Mouse (Mus musculus) neural tube, embryonic 12.5 days (tissue): ENCODE measurements at regions not wholly inside any gene's neighbourhood (a gene's known extent, or its start where the extent isn't known, plus 50 kb on each side); places are given as distances from the start of the nearest gene placed in this dataset.

Experiments
- ATAC-seq: fragments of 200-750 bp; cut with Nextera tagmentation; 2 replicates; pipeline ENCODE4 v1.8.0; 2017; ENCODE audit warnings: low read depth, mild to moderate bottlenecking, moderate TSS enrichment, moderate library complexity; ENCODE audit not compliant: low FRiP score
- H3K27ac ChIP-seq: fragments of 300-500 bp; sonication (generic); 2 replicates; pipeline ENCODE4 v1.5.1; 2016
- H3K27me3 ChIP-seq: fragments of 300-500 bp; sonication (generic); replicated peaks from 2 replicates; pipeline ENCODE4 v1.6.1; 2016; ENCODE audit warnings: mild to moderate bottlenecking
- H3K36me3 ChIP-seq: fragments of 300-500 bp; sonication (generic); 2 replicates; pipeline ENCODE4 v1.6.1; 2016; ENCODE audit warnings: mild to moderate bottlenecking
- H3K4me1 ChIP-seq: fragments of 300-500 bp; sonication (generic); 2 replicates; pipeline ENCODE4 v1.6.1; 2016
- H3K4me2 ChIP-seq: fragments of 300-500 bp; sonication (generic); replicated peaks from 2 replicates; pipeline ENCODE4 v1.6.1; 2016; ENCODE audit warnings: mild to moderate bottlenecking
- H3K4me3 ChIP-seq: fragments of 300-500 bp; sonication (generic); 2 replicates; pipeline ENCODE4 v1.5.1; 2016
- H3K9ac ChIP-seq: fragments of 300-500 bp; sonication (generic); 2 replicates; pipeline ENCODE4 v1.6.1; 2016; ENCODE audit warnings: mild to moderate bottlenecking
- H3K9me3 ChIP-seq: fragments of 300-500 bp; sonication (generic); 2 replicates; pipeline ENCODE4 v1.6.1; 2016; ENCODE audit warnings: mild to moderate bottlenecking
- WGBS: fragments of 180-500 bp; shearing (Covaris S2); methylation state at CpG from one replicate; pipeline ENCODE4 v1.1.7; 2016; 5-methylcytosine and 5-hydroxymethylcytosine counted together

DNA sequence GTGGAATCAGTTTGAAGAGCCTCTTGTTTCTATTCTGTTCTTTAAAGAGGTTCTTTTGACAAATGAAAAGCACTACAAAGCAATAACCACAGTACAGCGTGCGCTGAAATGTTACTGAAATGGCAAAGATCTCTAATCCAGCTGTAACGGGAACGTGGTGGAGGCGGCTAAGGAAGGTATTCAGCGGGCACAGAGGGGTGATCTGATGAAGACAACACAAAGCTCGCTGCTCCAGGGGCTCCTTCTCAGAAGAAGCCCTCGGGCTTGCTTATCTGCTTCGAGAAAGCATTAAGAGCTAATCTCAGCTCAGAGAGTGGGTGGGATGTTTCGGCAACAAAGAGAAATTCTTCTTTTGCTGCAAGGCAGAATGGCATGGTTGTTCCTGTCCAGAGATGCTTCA lies 258.2 kb upstream of the Arrdc4 start:
- 88% methylated on average over 10 of the region's 10 CpGs for WGBS
- H3K4me3 ChIP-seq: no peak overlapping the region
- no peaks in the 10 kb centered on the region for H3K36me3 ChIP-seq
- no peaks in the 10 kb centered on the region for H3K9me3 ChIP-seq
- no peak overlapping the region for H3K9ac ChIP-seq
- no peak overlapping the region for H3K4me2 ChIP-seq
- no peak for ATAC-seq
- H3K4me1 ChIP-seq: no peaks in the 10 kb centered on the region
- no peak overlapping the region for H3K27ac ChIP-seq
- H3K27me3 ChIP-seq: no peaks in the 10 kb centered on the region

DNA sequence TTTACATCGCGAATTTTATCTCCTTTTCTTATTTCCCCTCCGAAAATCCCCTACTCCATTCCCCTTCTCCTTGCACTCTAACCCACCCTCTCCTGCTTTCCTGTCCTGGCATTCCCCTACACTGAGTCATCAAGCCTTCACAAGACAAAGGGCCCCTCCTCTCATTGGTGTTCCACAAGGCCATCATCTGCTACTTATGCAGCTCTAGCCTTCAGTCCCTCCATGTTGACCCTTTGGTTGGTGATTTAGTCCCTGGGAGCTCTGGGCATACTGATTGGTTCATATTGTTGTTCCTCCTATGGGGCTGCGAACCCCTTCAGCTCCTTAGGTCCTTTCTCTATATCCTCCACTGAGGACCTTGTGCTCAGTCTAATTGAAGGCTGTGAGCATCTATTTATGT lies 239.0 kb upstream of the Arrdc4 start:
- 87% methylated on average over 4 of the region's 4 CpGs for WGBS
- no peak overlapping the region for H3K9ac ChIP-seq
- H3K9me3 ChIP-seq: no peaks in the 10 kb centered on the region
- H3K4me3 ChIP-seq: no peak overlapping the region
- no peak for ATAC-seq
- H3K4me1 ChIP-seq: no peaks in the 10 kb centered on the region
- no peak overlapping the region for H3K27ac ChIP-seq
- H3K4me2 ChIP-seq: no peak overlapping the region
- H3K27me3 ChIP-seq: no peaks in the 10 kb centered on the region
- H3K36me3 ChIP-seq: no peaks in the 10 kb centered on the region

GRCm38 (mm10) chr7:68983937-68984336 lies 234.9 kb upstream of the Arrdc4 start:
- H3K9me3 ChIP-seq: no peaks in the 10 kb centered on the region
- ATAC-seq: no peak

GRCm38 (mm10) chr7:68982914-68983502 lies 234.0 kb upstream of the Arrdc4 start:
- H3K36me3 ChIP-seq: no peaks in the 10 kb centered on the region
- H3K27ac ChIP-seq: no peak overlapping the region
- H3K9ac ChIP-seq: no peak overlapping the region
- H3K4me1 ChIP-seq: no peaks in the 10 kb centered on the region
- WGBS: 76% methylated on average over 10 of the region's 10 CpGs
- H3K4me2 ChIP-seq: no peak overlapping the region
- no peaks in the 10 kb centered on the region for H3K27me3 ChIP-seq
- no peak overlapping the region for H3K4me3 ChIP-seq
- no peak for ATAC-seq
- H3K9me3 ChIP-seq: no peaks in the 10 kb centered on the region

More at GRCm38 (mm10) chr7:68983937-68984336, 234.9 kb upstream of the Arrdc4 start:
- Histone ChIP-seq H3K9ac (no peak overlapping the region), H3K4me3 (no peak overlapping the region), H3K4me2 (no peak overlapping the region), H3K4me1 (no peaks in the 10 kb centered on the region), H3K27me3 (no peaks in the 10 kb centered on the region), H3K27ac (no peak overlapping the region), H3K36me3 (no peaks in the 10 kb centered on the region)
- 39% methylated on average over 1 of the region's 1 CpGs for WGBS

- WGBS: 46% methylated on average over 4 of the region's 4 CpGs
- no peak overlapping the region for H3K27ac ChIP-seq
- H3K36me3 ChIP-seq: no peaks in the 10 kb centered on the region
- no peaks in the 10 kb centered on the region for H3K9me3 ChIP-seq
- H3K9ac ChIP-seq: no peak overlapping the region
- H3K4me2 ChIP-seq: no peak overlapping the region
- H3K4me3 ChIP-seq: no peak overlapping the region
- no peaks in the 10 kb centered on the region for H3K4me1 ChIP-seq
- H3K27me3 ChIP-seq: no peaks in the 10 kb centered on the region
- no peak for ATAC-seq
Observed at GRCm38 (mm10) chr7:68978576-68978975, 229.5 kb upstream of the Arrdc4 start.

- no peak overlapping the region for H3K4me2 ChIP-seq
- ATAC-seq: no peak
- H3K4me3 ChIP-seq: no peak overlapping the region
- H3K9me3 ChIP-seq: no peaks in the 10 kb centered on the region
- H3K9ac ChIP-seq: no peak overlapping the region
- no peak overlapping the region for H3K27ac ChIP-seq
- H3K36me3 ChIP-seq: no peaks in the 10 kb centered on the region
- 66% methylated on average over 7 of the region's 7 CpGs for WGBS
- H3K4me1 ChIP-seq: no peaks in the 10 kb centered on the region
- H3K27me3 ChIP-seq: no peaks in the 10 kb centered on the region
Observed at GRCm38 (mm10) chr7:68976813-68977752, 228.0 kb upstream of the Arrdc4 start.

DNA sequence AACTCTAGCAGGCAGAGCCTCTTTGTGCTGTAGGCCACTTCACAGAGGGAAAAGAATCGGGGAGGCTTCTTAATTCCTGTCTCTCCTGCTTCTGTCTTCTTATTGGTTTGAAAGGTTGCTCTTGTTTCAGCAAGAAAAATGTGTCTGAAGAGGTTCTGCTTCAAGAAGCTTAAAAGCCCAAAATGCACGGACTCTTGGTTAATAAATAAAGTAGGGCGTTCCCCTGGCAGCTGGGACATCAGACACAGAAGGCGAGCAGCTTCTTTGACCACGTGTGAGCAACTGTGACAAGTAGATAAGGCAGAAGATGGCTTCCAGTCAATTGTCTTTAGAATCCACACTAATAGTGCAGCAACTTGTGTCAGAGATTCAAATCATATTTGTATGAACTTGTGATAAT lies 226.9 kb upstream of the Arrdc4 start:
- Histone ChIP-seq H3K4me3 (no peak overlapping the region), H3K27me3 (no peaks in the 10 kb centered on the region), H3K36me3 (no peaks in the 10 kb centered on the region), H3K9me3 (no peaks in the 10 kb centered on the region), H3K4me1 (no peaks in the 10 kb centered on the region), H3K27ac (no peak overlapping the region), H3K9ac (no peak overlapping the region), H3K4me2 (no peak overlapping the region)
- WGBS: 62% methylated on average over 5 of the region's 5 CpGs
- no peak for ATAC-seq

DNA sequence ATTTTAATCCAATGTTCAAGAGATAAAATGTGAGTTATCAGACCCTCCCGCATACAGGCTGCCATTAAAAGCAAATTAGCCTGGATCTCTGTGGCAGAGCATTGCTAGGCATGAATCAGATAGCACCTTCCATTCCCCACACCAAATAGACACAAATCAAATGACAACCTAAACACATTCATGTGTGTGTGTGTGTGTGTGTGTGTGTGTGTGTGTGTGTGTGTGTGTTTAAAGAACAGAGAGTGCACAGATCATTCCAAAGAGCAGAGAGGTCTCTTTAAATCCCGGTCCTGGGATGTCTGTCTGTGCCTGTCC lies 226.5 kb upstream of the Arrdc4 start:
- Histone ChIP-seq H3K27ac (no peak overlapping the region), H3K4me1 (no peaks in the 10 kb centered on the region), H3K4me3 (no peak overlapping the region), H3K27me3 (no peaks in the 10 kb centered on the region), H3K4me2 (no peak overlapping the region), H3K9me3 (no peaks in the 10 kb centered on the region), H3K36me3 (no peaks in the 10 kb centered on the region), H3K9ac (no peak overlapping the region)
- WGBS: 87% methylated on average over 2 of the region's 2 CpGs
- ATAC-seq: no peak

DNA sequence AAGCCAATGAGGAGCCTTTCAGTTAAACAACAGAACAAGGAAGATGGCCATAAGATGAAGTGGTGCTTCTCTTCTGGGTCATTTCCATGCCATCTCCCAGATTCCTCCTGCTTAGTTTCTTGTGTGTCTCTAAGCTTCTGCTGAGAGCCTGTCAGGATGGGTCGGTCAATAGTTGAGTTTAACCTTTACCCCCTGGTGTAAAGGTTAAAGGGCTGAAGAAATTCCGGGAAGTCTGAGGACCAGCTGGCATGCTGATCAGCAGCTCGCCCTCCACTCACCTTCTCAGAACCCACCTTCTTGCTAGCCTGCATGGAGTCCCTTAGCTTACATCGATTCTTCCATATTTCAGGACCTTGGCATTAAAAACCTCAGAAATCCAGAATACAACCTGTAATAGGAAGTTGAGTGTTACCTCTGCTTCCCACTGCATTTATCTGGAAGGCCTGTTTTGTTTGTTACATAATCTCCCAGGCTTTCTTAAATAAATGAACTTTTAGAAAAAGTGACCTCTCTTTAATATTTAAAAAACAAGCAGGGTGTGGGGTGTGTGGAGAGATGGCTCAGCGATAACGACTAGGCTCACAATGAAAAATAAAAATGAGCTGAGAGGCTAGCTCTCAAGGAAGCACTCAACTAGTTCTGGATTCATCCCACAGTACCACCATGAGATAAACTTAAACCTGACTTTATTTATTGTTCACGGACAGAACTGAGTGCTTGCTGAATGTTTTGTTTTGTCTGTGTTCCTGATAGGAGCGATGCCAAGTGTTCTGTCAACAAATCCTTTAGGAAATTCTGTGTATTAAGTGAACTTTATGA lies 225.9 kb upstream of the Arrdc4 start:
- no peaks in the 10 kb centered on the region for H3K9me3 ChIP-seq
- no peaks in the 10 kb centered on the region for H3K4me1 ChIP-seq
- H3K36me3 ChIP-seq: no peaks in the 10 kb centered on the region
- WGBS: 82% methylated on average over 8 of the region's 8 CpGs
- no peak overlapping the region for H3K4me2 ChIP-seq
- H3K9ac ChIP-seq: no peak overlapping the region
- H3K4me3 ChIP-seq: no peak overlapping the region
- no peak for ATAC-seq
- H3K27me3 ChIP-seq: no peaks in the 10 kb centered on the region
- H3K27ac ChIP-seq: no peak overlapping the region

- Histone ChIP-seq H3K4me2 (no peak overlapping the region), H3K27ac (no peak overlapping the region)
- WGBS: 18% methylated on average over 6 of the region's 6 CpGs
Observed at GRCm38 (mm10) chr7:68945886-68946863, 197.1 kb upstream of the Arrdc4 start.

DNA sequence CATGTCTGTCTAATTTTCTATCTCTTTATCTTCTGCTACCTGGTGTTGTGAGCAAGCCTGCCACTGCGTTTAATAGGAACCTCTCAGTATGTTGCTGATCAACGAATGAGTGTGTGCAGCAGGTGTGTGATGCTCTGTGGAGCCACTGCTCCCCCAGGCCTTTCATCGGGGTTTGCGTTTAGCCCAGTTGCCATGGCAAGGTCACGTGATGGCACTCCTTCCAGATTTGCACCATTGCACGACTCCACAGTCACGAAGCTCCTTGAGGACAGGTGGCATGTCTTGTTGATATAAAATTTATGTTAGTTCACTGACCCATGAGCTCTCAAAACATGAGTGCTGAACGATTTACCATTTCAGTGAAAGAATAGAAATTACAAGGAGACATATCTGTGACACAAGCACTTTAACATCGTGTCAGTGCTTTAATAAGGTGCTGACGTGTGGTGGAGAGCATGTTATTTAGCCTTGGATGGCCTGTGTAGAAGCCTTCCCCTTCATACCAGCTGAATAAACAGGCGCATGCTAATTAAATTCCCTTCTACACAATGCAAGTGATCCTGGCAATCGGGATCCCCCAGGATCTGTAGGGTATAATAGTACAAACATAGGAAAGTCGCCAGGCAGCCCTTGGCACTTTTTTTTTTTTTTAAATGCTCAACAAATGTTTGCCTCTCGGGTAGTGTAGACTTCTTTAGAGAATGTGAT lies 181.7 kb upstream of the Arrdc4 start:
- Histone ChIP-seq H3K36me3 (no peaks in the 10 kb centered on the region), H3K27me3 (no peaks in the 10 kb centered on the region), H3K4me3 (no peak overlapping the region), H3K9me3 (no peaks in the 10 kb centered on the region), H3K9ac (no peak overlapping the region), H3K4me2 (no peak overlapping the region), H3K4me1 (no peaks in the 10 kb centered on the region), H3K27ac (no peak overlapping the region)
- WGBS: 64% methylated on average over 14 of the region's 14 CpGs
- ATAC-seq: no peak

More at GRCm38 (mm10) chr7:68945886-68946863, 197.1 kb upstream of the Arrdc4 start:
- Histone ChIP-seq H3K9ac (no peak overlapping the region), H3K36me3 (no peaks in the 10 kb centered on the region), H3K4me1 (no peaks in the 10 kb centered on the region), H3K9me3 (no peaks in the 10 kb centered on the region), H3K27me3 (no peaks in the 10 kb centered on the region), H3K4me3 (no peak overlapping the region)
- ATAC-seq: no peak
